Mouse (Mus musculus): Measurements from ENCODE around the gene Renbp.

DNA sequence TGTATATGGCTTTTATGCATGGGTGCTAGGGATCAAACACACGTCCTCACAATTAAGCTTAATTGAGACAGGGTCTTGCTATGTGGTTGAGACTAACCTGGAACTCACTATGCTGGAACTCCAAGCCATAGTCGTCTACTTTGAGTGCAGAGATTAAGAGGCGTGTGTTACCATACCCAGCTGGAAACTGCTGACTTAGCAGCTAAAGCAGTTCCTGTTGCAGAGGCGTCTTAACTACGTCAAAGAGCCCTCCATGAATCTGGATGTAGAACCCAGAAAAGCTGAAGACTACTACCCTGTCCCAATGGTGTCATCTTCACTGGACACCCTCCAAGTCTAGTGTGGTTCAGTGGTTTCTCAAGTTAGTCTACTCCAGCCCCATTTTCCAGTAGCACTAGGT, 12.0 kb downstream of the Renbp start:
- TF ChIP-seq EP300 (optimal IDR thresholded peaks at IDR 0.05) = no peak
- TF ChIP-seq CTCF (IDR thresholded peaks at IDR 0.05; ENCODE audit: low read depth) = no peak
